Mouse (Mus musculus): ENCODE measurements around the gene Gm10643.

Gene Gm10643

GRCm38 (mm10) chr8:84065037-84065436 lies at the start of gene Gm10643:
Gene Gm10643, minus strand, starts transcription at chr8:84065137.
- no peak for DNase-seq (ENCODE audit: low spot score)

DNA sequence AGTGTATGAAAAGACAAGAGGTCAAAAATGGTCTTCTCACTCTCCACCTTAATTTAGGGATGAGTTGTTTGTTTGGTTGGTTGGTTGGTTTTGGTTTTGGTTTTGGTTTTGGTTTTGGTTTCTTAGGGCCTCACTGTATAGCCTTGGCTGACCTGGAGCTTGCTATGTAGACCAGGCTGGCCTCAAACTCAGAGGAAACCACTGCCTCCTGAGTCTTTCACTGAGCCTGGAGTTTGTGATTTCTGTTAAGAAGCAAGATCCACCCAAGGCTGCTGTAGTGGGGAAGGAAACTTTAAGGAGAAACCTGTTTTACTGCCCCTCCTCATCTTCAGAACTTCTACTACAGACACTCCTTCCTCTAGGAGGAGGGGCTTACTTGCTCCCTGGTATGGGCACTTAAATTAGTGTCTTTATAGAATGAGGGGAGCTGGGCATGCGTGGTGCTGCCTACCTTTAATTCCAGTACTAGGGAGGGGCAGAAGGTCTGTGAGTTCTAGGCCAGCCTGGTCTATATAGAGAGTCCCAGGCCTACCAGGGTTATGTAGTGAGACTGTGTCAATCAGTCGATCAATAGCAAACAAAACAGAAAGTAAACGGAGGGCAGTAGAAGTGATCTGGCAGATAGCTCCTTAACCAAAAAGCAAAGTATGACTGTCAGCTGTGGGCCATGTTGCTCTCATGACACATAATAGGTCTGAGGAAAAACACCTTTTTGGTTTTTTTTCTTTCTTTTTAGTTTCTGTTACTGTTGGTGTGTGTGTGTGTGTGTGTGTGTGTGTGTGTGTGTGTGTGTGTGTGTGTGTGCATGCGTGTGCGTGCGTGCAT lies 41.5 kb upstream of the Gm10643 start:
- no peak for DNase-seq (ENCODE audit: low spot score)

- no peak for DNase-seq (ENCODE audit: low spot score)
Measured at GRCm38 (mm10) chr8:84105676-84106075, 40.7 kb upstream of the Gm10643 start.

GRCm38 (mm10) chr8:84104697-84105609 lies 40.0 kb upstream of the Gm10643 start, which contains the start of gene Dcaf15:
Gene Dcaf15, minus strand, starts transcription at chr8:84104768.
- DNase-seq (ENCODE audit: low spot score): peak; percentile 96

- DNase-seq (ENCODE audit: low spot score): no peak
Measured at GRCm38 (mm10) chr8:84104221-84104620, 39.3 kb upstream of the Gm10643 start.

DNA sequence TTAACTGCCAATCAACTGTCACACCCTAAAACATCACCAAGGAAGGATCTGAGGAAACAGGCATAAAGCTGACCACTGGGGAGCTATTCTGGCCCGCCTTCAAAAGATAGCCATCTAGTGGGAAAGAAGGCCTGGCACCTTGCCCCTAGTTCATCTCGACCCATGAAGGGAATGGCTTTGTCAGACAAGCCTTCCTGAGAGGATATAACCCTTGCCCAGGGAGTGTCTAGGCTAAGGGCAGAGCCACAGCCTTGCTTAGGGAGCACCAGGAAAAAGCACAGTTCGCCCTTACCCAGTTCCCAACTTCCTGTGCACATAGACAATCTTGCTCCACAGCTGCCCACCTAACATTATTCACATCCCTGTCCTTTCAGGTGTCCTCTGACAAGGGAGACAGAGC lies 38.7 kb upstream of the Gm10643 start:
- no peak for DNase-seq (ENCODE audit: low spot score)

- DNase-seq (ENCODE audit: low spot score): no peak
Measured at GRCm38 (mm10) chr8:84101476-84102270, 36.7 kb upstream of the Gm10643 start.

GRCm38 (mm10) chr8:84098376-84098775 lies 33.4 kb upstream of the Gm10643 start:
- no peak for DNase-seq (ENCODE audit: low spot score)

DNA sequence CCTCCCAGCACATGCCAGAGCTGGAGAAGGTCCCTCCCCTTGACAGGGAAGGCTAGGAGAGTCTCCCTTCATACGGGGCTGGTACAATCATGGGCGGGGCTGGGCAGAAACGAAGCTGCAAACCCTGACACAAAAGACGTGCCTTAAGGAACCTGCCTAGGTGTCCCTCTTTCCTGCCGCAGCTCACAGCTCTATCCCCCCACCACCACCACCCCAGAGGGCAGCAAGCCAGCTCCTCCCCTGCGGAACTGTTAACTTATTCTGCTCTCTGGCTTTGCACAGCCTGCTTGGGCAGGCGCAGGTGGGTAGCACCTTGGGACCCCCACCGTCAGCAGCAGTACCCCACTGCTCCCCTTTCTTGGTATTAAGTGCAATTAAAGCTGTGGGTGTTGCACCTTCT lies 31.1 kb upstream of the Gm10643 start:
- DNase-seq (ENCODE audit: low spot score): no peak

DNA sequence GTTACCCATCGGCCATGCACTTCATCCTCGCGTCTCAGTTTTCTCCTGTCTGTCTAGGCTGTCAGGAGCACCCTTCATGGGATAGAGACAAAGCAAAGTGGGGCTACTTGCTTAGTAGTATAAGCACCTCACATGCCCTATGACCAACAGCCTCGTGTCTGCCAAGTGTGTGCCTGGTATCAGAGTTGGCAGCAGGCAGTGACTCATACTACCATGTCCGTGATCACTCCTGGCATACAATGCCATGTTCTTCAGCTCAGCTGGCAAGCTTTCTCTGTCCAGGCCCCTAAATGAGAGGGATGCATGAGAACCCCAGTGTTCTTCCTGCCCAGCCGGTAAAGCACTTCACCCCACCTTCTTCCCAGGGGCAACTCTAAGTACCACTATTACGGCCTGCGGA lies 25.6 kb upstream of the Gm10643 start:
- no peak for DNase-seq (ENCODE audit: low spot score)

DNA sequence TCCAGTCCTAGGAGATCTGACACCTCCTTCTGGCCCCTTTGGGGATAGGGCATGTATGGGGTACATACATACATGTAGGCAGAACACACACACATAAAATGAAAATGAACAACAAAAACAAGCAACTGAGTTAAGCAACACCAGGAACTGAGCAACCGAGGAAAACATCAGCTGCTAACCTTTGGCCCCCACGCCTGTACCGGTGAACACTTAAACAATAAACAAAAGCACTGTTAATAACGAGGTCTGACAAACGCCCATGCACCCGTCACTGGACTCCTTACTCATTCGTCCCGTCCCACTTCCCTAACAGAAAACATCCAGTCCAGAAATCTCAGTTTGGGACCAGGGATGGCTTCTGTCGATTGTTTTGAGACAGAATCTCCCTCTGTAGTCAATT lies 24.3 kb upstream of the Gm10643 start:
- no peak for DNase-seq (ENCODE audit: low spot score)

DNA sequence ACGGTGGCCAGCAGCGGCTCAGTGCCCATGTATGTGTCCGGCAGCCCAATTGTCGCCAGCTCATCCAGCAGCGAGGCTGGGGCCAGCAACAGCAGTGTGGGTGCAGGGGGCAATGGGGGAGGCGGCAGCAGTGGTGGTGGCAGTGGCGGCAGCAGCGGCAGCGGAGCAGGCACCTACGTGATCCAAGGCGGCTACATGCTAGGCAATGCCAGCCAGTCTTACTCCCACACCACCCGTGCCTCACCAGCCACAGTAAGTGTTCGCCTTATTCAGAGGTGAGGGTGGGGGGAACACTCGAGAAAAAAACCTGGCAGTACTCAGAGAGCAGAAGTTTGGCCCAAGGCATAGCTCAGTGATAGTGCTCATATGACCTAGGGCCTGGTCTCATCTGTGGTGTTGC lies 22.9 kb upstream of the Gm10643 start:
- DNase-seq (ENCODE audit: low spot score): no peak

- DNase-seq (ENCODE audit: low spot score): no peak
Measured at GRCm38 (mm10) chr8:84087156-84087555, 22.2 kb upstream of the Gm10643 start.

- DNase-seq (ENCODE audit: low spot score): no peak
Measured at GRCm38 (mm10) chr8:84084341-84085115, 19.6 kb upstream of the Gm10643 start.

- no peak for DNase-seq (ENCODE audit: low spot score)
Measured at GRCm38 (mm10) chr8:84083829-84084241, 18.9 kb upstream of the Gm10643 start.

GRCm38 (mm10) chr8:84079206-84079605 lies 14.3 kb upstream of the Gm10643 start:
- no peak for DNase-seq (ENCODE audit: low spot score)

DNA sequence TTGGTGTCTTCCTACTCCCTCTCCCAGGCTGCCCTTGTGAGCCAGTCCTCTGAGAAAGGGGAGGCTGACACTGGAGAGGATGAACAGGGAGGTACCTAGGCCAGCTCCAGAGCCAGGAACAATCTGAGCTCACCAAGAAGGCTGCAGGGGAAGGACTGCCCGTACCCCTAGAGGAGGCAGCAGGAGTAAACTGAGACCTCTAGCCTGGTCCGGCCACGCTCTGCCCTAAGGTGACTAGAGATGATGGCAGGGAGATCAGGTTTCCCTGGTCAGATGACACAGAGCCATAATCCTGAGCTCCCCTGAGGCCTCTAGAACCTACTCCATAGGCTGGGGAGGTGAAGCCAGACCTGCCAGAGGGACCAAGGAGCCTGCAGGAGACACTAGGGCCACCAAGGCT lies 11.9 kb upstream of the Gm10643 start:
- DNase-seq (ENCODE audit: low spot score): no peak

GRCm38 (mm10) chr8:84076412-84076811 lies 11.5 kb upstream of the Gm10643 start:
- no peak for DNase-seq (ENCODE audit: low spot score)

DNA sequence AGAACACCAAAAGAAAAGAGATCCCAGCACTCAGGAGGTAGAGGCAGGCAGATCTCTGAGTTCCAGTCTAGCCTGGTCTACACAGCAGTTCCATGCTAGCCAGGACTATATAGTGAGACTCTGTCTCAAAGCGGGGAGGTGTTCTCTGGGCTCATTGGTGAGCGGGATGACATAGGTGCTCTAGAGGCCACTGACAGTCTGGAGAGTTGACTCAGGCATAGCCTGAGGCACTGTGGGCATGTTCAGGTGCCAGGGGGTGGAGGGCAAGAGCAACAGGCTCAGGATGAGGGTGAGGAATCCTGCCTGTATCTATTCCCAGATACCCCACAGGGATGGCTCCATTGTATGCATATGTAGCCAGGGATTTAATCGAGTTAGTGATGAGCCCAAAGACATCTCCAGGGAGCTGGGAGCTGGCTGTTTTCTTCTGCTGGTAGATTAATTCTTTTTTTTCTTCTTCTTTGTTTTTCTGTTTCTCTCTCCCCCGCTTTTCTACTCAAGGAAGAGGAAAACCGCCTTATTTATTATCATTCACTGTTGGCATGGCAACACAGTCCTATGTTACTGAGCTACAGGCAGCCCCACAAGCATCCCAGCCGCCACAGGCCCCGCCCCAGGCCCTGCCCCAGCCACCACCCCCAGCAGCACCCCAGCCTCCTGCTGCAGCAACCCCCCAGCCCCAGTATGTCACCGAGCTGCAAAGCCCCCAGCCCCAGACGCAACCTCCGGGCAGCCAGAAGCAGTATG lies 8.5 kb upstream of the Gm10643 start:
- DNase-seq (ENCODE audit: low spot score): peak; percentile 31

GRCm38 (mm10) chr8:84072321-84072720 lies 7.4 kb upstream of the Gm10643 start:
- no peak for DNase-seq (ENCODE audit: low spot score)

DNA sequence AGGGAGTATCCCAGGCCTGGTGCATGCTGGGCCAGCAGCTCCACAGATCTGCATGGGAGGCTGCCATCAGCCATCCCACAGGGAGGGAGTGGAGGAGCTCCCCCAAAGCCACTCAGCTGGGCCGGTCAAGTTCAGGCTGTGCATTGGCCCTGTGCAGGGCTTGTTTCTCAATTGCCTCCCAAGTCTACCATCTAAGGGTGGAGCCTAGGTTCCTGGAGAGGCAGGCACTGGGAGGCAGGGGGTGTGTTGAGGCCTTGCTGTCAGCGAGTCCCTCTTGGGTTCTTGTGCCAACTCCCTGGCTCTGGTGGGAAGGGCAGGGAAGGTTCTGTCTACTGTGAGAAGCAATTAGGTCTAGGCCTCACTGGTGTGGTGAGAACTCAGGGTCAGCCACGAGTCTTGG lies 7.0 kb upstream of the Gm10643 start:
- DNase-seq (ENCODE audit: low spot score): no peak
